Mouse (Mus musculus): Measurements from ENCODE around the gene Xlr5c.
"Not testable (repeated sequence)": the region's sequence is repeated elsewhere in the genome, so short reads cannot be mapped to it uniquely, and the experiment has no call there.

The Xlr5c gene

DNA sequence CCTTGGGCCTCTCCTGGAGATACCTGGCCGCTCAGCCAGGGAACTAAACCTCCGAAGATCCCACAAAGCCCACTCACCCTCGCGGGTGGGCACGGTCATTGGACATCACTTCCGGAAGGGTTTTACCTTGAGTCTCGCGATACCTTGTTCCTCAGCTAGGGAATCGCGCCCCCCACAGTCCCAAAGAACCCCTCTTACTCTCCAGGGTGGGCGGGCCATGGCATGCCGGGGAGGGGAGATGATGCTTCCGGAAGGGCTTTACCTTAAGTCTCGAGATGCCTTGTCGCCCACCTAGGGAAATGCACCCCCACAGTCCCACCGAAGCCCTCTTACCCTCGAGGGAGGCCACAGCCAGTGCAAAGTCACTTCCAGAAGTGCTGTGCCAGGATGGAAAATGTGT lies at the start of gene Xlr5c, which contains the start of gene Xlr5a:
TSS of gene Xlr5c (minus strand) at position 101 of the 400 bp plus-strand sequence.
TSS of gene Xlr5a (minus strand) at position 101 of the 400 bp plus-strand sequence.
- not testable (repeated sequence) for DNase-seq (ENCODE audit: low read depth)

DNA sequence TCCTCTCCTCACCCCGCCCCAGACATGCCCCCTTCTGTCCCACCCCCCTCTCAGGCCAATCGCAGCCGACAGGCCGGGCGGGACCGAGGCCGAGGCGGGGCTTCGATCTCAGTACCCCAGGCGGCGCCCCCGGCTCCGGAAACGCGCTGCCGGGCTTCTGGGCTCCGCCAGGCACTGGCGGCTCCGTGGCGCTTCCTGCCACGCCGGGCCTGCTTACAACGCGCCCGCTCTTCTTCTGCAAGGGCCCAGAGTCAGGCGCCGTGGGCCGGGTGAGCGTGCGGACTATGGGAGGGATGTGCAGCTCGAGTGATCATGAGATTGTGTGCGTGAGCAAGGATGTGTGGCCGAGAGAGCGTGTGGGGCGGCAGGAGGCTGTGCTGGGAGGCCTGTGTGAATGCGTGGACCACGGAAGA lies 49.7 kb upstream of the Xlr5c start, which contains the start of gene Zfp275:
TSS of gene Zfp275 (plus strand) at position 139 of the 413 bp plus-strand sequence.
- peak; percentile 28 for DNase-seq (ENCODE audit: low read depth)

DNA sequence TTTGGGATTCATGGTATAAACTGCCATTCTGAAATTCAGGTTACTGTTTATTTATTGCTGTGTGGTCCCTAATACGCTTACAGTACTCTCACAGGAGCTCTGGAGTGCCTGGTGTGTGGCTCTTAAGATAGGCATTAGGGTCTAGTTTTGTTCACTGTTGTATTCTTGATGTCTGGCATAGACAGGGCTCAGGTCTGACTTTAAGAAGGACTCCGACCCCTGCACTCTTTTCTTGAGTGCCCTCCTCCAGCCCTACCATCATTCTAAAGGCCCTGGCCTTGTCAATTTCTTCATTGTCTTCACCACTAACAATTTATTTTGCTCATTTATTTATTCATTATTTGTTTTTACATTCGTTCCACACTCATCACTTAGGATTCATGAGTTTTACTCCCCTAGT lies 49.3 kb upstream of the Xlr5c start:
- DNase-seq (ENCODE audit: low read depth), result no peak

DNA sequence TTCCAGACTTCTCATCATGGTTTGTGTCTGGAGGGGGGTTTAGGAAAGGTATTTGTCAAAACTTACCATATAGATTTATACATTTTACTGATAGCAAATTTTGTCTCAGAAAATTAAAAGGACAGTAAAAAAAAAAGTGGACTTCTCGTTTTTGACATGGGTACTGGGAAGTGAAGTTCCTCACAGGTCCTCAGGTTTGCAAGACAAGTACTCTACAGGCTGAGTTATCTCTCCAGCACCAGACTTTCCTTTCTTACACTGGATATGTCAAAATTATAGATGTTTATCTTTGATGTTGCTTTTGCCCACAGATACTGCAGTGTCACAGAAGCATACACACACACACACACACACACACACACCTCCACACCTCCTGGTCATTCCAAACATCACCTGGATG lies 48.7 kb upstream of the Xlr5c start:
- no peak for DNase-seq (ENCODE audit: low read depth)

DNA sequence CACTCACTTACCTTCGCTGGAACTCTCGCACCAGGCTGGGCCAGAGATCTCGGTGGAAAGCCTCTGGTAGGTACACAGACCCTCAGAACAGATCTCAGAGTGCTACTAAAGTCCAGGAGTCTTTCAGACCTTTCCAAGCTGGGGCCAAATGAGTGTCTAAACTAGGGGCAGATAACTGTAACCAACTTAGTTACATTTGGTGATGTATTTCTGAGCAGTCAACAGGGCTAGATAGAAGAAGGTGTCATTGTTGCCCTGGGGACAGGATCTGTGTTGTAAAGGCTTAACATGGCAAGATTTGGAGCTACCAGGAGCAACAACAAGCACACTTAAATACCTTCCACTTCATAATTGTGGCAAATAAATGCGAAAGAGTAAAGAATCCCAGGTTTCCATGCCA lies 44.0 kb upstream of the Xlr5c start, which contains the start of gene Gm45015:
TSS of gene Gm45015 (minus strand) at position 101 of the 400 bp plus-strand sequence.
- no peak for DNase-seq (ENCODE audit: low read depth)

DNA sequence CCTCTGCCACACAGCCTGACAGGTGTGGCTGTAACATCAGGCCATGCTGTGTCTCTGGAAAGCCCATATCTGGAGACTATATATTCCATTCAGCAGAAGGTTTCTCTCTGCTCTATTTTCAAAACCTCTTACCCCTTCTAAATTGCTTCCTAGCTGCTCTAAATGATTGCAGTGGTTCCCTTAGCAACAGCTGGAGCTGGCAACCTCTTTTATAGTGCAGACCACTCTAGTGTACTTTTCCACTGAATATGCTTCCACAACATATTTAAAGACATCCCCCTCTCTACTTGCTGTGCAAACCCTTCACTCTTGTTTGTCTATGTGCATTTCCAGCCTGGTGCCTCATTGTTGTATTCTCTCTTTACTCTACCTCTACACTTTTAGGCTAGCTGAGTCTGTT lies 40.8 kb upstream of the Xlr5c start:
- DNase-seq (ENCODE audit: low read depth), result no peak

DNA sequence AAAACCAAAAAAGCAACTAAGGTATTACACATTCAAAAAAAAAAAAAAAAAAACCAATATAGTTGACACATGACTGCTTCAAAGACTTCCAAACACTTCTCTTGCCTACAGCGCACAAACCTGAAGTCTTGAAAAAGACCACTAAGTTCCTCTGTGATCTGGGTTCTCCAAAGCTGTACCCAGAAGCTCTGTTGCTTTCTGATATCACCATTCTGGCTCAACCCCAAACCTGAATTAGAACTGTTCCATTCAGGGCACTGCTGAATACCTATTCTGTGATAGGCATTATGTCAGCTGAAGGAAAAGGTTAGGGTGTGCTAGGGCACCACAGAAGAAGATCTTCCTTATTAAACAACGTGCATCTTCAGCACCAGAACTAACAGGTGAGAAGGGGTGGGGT lies 34.4 kb upstream of the Xlr5c start:
- DNase-seq (ENCODE audit: low read depth), result no peak

DNA sequence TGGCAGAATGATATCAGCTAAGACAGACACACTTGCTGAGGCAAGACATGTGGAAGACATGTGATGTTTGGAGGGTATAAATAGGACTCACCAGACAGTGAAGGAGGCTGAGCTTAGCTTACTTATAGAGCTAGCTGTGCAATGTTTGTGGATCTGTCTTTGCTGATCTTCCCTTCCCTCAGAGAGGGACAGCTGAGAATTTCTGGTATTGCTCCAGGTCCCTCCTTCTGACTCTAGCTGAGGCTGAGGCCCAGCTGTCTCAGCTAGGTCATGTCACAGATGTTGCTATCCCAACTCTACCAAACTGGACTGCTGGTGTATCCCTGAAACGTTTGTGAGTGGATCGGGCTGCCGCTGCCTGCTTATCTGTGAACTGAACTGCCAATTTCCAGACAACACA lies 28.3 kb upstream of the Xlr5c start:
- no peak for DNase-seq (ENCODE audit: low read depth)

DNA sequence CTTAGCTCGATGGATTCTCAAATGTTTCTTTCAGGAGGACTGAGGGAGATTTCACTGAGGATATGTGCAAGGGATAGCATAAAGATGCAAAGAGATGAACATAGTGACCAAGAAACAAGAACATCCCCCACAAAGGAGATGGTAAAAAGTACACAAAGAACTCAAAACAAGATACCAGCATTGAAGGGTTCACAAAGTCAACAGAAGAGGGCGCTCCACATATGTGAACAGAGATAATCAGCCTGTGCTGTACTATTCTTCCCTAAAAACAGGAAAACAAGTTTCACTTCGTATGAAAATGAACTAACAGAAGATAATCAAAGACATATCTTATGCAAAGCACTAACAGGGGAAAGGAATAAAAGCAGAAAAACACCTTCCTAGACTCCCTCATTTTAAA lies 19.7 kb upstream of the Xlr5c start:
- DNase-seq (ENCODE audit: low read depth), result peak; percentile 9

DNA sequence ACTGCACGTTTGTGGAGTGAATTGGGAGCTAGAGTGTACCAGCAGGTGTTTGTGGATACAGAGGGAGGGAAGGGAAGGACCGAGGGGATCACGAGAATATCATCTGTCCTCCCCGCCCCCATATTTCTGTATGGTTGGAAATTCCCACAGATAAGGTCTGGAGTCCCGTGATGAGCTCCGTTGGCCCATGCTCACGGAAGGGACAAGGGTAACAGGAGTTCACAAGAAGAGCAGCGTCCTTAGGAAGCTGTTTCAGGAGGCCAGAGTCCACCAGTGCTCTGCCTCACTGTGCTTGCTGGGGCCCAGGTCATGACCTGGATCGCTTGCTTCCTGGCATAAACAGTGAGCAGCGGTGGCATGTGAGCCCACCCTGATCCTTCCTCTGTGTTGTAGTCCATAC lies 3.0 kb upstream of the Xlr5c start:
- not testable (repeated sequence) for DNase-seq (ENCODE audit: low read depth)

DNA sequence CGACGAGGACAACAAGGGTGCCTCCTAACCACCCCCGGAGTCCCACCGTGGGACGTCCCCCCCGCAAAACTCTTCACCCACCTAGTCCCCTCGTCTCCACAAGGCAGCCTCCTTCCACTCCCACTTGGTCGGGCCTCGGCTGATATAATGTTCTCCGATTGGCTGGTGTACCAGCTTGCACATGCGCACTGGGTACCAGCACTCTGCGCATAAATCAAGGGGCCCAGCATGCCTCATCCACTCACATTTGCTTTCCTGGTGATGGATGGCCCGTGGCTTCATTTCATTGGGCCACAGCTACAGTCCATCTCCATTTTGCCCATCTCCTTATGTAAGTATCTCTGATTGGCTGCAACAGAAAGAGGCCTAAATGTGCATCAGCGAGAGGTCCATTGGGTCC lies 27.5 kb downstream of the Xlr5c start, which contains the start of gene Xlr3c:
TSS of gene Xlr3c (minus strand) at position 121 of the 400 bp plus-strand sequence.
- DNase-seq (ENCODE audit: low read depth), result not testable (repeated sequence)

DNA sequence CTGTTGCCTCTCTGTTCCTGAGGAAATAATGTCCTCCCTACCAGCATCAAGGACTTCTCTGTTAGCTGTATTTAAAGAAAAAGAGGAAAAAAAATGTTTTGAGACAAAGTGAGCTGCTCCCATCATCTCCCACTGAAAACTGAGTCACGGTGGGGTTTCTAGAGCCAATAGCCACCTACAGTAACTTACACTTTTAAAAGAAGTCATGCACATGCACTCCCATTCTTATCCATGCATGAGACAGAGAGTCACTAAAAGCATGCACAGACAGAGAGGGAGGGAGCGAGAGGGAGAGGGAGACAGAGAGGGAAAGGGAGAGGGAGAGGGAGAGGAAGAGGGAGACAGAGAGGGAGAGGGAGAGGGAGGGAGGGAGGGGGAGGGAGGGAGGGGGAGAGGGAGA lies 30.3 kb downstream of the Xlr5c start:
- DNase-seq (ENCODE audit: low read depth), result not testable (repeated sequence)

DNA sequence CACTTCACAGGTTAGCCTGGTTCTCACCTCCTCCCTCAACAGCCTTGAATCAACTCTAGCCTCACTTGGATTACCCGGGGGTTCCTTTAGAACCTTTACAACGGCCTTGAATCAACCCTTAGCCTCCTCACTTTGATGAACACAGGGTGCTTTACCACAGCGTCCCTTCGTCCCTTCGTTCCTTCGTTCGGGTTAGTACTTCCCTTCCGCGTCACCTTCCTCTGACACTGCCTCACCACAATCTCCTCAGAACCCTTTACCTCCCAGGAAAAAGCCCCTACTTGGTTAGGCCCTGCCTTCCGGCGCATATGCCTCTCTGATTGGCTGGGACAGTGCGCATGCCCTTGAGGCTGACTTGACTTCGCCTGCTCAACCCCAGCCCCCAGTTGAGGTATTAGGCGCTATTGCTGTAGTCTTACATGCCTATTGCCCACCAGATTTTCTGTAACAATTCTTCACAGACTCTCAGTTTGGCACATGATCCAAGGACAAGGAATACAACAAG lies 49.9 kb downstream of the Xlr5c start, which contains the start of gene Xlr4c:
TSS of gene Xlr4c (minus strand) at position 310 of the 505 bp plus-strand sequence.
- DNase-seq (ENCODE audit: low read depth), result not testable (repeated sequence)

All from fibroblast of lung, adult 2 months (primary cell).